Mouse (Mus musculus) neural tube, embryonic 14.5 days (tissue): ENCODE data around the gene Eefsec. TPM values are rescaled to one million over a fixed set of nuclear protein-coding genes. Genes with fewer than 3 reads are reported as not detected.

ENCODE experiments used
- ATAC-seq: fragments of 200-750 bp; cut with Nextera tagmentation; 2 replicates; pipeline ENCODE4 v1.8.0; 2017; ENCODE audit warnings: low read depth, mild to moderate bottlenecking, moderate TSS enrichment, moderate library complexity
- H3K27ac ChIP-seq: fragments of 300-500 bp; sonication (generic); 2 replicates; pipeline ENCODE4 v1.5.1; 2014; ENCODE audit warnings: low read depth, mild to moderate bottlenecking, control low read depth, low read length, moderate library complexity, mixed read lengths
- H3K27me3 ChIP-seq: fragments of 300-500 bp; sonication (generic); 2 replicates; pipeline ENCODE4 v1.6.1; 2014; ENCODE audit warnings: low read length; ENCODE audit not compliant: control insufficient read depth, insufficient read depth
- H3K36me3 ChIP-seq: fragments of 300-500 bp; sonication (generic); 2 replicates; pipeline ENCODE4 v1.6.1; 2014; ENCODE audit warnings: low read length, mixed read lengths; ENCODE audit not compliant: control insufficient read depth, insufficient read depth
- H3K4me1 ChIP-seq: fragments of 300-500 bp; sonication (generic); 2 replicates; pipeline ENCODE4 v1.6.1; 2014; ENCODE audit warnings: low read length; ENCODE audit not compliant: control insufficient read depth, insufficient read depth
- H3K4me2 ChIP-seq: fragments of 300-500 bp; sonication (generic); 2 replicates; pipeline ENCODE4 v1.6.1; 2014; ENCODE audit warnings: mild to moderate bottlenecking, low read depth, low read length, control low read depth
- H3K4me3 ChIP-seq: fragments of 300-500 bp; sonication (generic); 2 replicates; pipeline ENCODE4 v1.5.1; 2014; ENCODE audit warnings: low read depth, low read length, control low read depth, mixed read lengths
- H3K9ac ChIP-seq: fragments of 300-500 bp; sonication (generic); replicated peaks from 2 replicates; pipeline ENCODE4 v1.6.1; 2014; ENCODE audit warnings: low read depth, mild to moderate bottlenecking, control low read depth, low read length, mixed read lengths
- H3K9me3 ChIP-seq: fragments of 300-500 bp; sonication (generic); 2 replicates; pipeline ENCODE4 v1.6.1; 2016; ENCODE audit warnings: low read length; ENCODE audit not compliant: control insufficient read depth
- WGBS: fragments of 180-500 bp; shearing (Covaris S2); extraction: QIAGEN DNeasy Blood & Tissue Kit; methylation state at CpG from one replicate; pipeline ENCODE4 v1.1.7; 2014; 5-methylcytosine and 5-hydroxymethylcytosine counted together
- polyA plus RNA-seq: library from polyadenylated mRNA; unstranded; fragments of >200 nt; fragmentation: Nextera tagmentation; extraction: Ambion mirVana; gene quantifications from 2 replicates; pipeline ENCODE4 v1.2.1, GENCODE M21; 2014

Gene Eefsec
- polyA plus RNA-seq: 27.8 and 30.2 TPM in 2 replicates

GRCm38 (mm10) chr6:88446063-88447002 is at the start of gene Eefsec:
Gene Eefsec (minus strand): TSS chr6:88446539.
- Histone ChIP-seq H3K4me3 (peak within 1 kb of the TSS; percentile 70), H3K4me1 (peaks cover 6% of the 10 kb centered on the region; the same call in 1 of the 2 replicates), H3K9me3 (no peaks in the 10 kb centered on the region), H3K27me3 (no peaks in the 10 kb centered on the region), H3K27ac (peak within 1 kb of the TSS; percentile 23; the same call in 1 of the 2 replicates), H3K9ac (peak within 1 kb of the TSS; percentile 87), H3K36me3 (no peaks in the 10 kb centered on the region), H3K4me2 (peak within 1 kb of the TSS; percentile 57)
- WGBS: under 1% methylated on average over 72 of the region's 72 CpGs
- ATAC-seq: peak; percentile 95

- H3K4me2 ChIP-seq: no peak overlapping the region
- no peak overlapping the region for H3K4me3 ChIP-seq
- H3K27me3 ChIP-seq: no peaks in the 10 kb centered on the region
- H3K4me1 ChIP-seq: no peaks in the 10 kb centered on the region
- peaks cover 19% of the 10 kb centered on the region; the same call in 1 of the 2 replicates for H3K36me3 ChIP-seq
- no peak overlapping the region for H3K9ac ChIP-seq
- no peak for ATAC-seq
- 88% methylated on average over 6 of the region's 6 CpGs for WGBS
- no peak overlapping the region for H3K27ac ChIP-seq
- no peaks in the 10 kb centered on the region for H3K9me3 ChIP-seq
Observed at GRCm38 (mm10) chr6:88493712-88494111, 47.4 kb upstream of the Eefsec start.

- Histone ChIP-seq H3K36me3 (peaks cover 19% of the 10 kb centered on the region; the same call in 1 of the 2 replicates), H3K4me2 (no peak overlapping the region), H3K4me1 (no peaks in the 10 kb centered on the region), H3K9me3 (no peaks in the 10 kb centered on the region), H3K27me3 (no peaks in the 10 kb centered on the region), H3K4me3 (no peak overlapping the region), H3K9ac (no peak overlapping the region), H3K27ac (no peak overlapping the region)
- WGBS: 86% methylated on average over 12 of the region's 12 CpGs
- no peak for ATAC-seq
Observed at GRCm38 (mm10) chr6:88490629-88491354, 44.5 kb upstream of the Eefsec start.

- H3K4me3 ChIP-seq: no peak overlapping the region
- H3K4me1 ChIP-seq: no peaks in the 10 kb centered on the region
- no peaks in the 10 kb centered on the region for H3K9me3 ChIP-seq
- H3K4me2 ChIP-seq: no peak overlapping the region
- no peak overlapping the region for H3K9ac ChIP-seq
- H3K27me3 ChIP-seq: no peaks in the 10 kb centered on the region
- 91% methylated on average over 6 of the region's 6 CpGs for WGBS
- H3K27ac ChIP-seq: no peak overlapping the region
- H3K36me3 ChIP-seq: peaks cover 26% of the 10 kb centered on the region; the same call in 1 of the 2 replicates
- no peak for ATAC-seq
Observed at GRCm38 (mm10) chr6:88489834-88490233, 43.5 kb upstream of the Eefsec start.

- no peaks in the 10 kb centered on the region for H3K9me3 ChIP-seq
- no peak overlapping the region for H3K4me3 ChIP-seq
- H3K27me3 ChIP-seq: no peaks in the 10 kb centered on the region
- no peak overlapping the region for H3K27ac ChIP-seq
- no peak for ATAC-seq
- H3K4me1 ChIP-seq: no peaks in the 10 kb centered on the region
- H3K9ac ChIP-seq: no peak overlapping the region
- peaks cover 32% of the 10 kb centered on the region for H3K36me3 ChIP-seq
- 89% methylated on average over 7 of the region's 7 CpGs for WGBS
- H3K4me2 ChIP-seq: no peak overlapping the region
Observed at GRCm38 (mm10) chr6:88489026-88489425, 42.7 kb upstream of the Eefsec start.

GRCm38 (mm10) chr6:88486893-88487292 is 40.6 kb upstream of the Eefsec start:
- no peak overlapping the region for H3K4me2 ChIP-seq
- H3K27me3 ChIP-seq: no peaks in the 10 kb centered on the region
- H3K27ac ChIP-seq: no peak overlapping the region
- ATAC-seq: peak; percentile 63
- WGBS: 78% methylated on average over 8 of the region's 8 CpGs
- no peaks in the 10 kb centered on the region for H3K9me3 ChIP-seq
- H3K4me3 ChIP-seq: no peak overlapping the region
- H3K36me3 ChIP-seq: peaks cover 35% of the 10 kb centered on the region
- no peaks in the 10 kb centered on the region for H3K4me1 ChIP-seq
- no peak overlapping the region for H3K9ac ChIP-seq

GRCm38 (mm10) chr6:88485378-88485777 is 39.0 kb upstream of the Eefsec start:
- no peak for ATAC-seq
- H3K36me3 ChIP-seq: peaks cover 32% of the 10 kb centered on the region

GRCm38 (mm10) chr6:88483913-88484312 is 37.6 kb upstream of the Eefsec start:
- Histone ChIP-seq H3K27ac (no peak overlapping the region), H3K27me3 (no peaks in the 10 kb centered on the region), H3K4me1 (no peaks in the 10 kb centered on the region), H3K9ac (no peak overlapping the region), H3K36me3 (peaks cover 44% of the 10 kb centered on the region), H3K9me3 (no peaks in the 10 kb centered on the region), H3K4me2 (no peak overlapping the region), H3K4me3 (no peak overlapping the region)
- ATAC-seq: no peak

More at GRCm38 (mm10) chr6:88485378-88485777, 39.0 kb upstream of the Eefsec start:
- Histone ChIP-seq H3K9me3 (no peaks in the 10 kb centered on the region), H3K27ac (no peak overlapping the region), H3K27me3 (no peaks in the 10 kb centered on the region), H3K4me2 (no peak overlapping the region), H3K9ac (no peak overlapping the region), H3K4me3 (no peak overlapping the region), H3K4me1 (no peaks in the 10 kb centered on the region)
- 89% methylated on average over 6 of the region's 6 CpGs for WGBS

GRCm38 (mm10) chr6:88483111-88483510 is 36.8 kb upstream of the Eefsec start:
- no peak overlapping the region for H3K4me2 ChIP-seq
- no peak overlapping the region for H3K27ac ChIP-seq
- H3K4me1 ChIP-seq: no peaks in the 10 kb centered on the region
- no peaks in the 10 kb centered on the region for H3K9me3 ChIP-seq
- no peak overlapping the region for H3K9ac ChIP-seq
- 39% methylated on average over 7 of the region's 7 CpGs for WGBS
- peaks cover 41% of the 10 kb centered on the region for H3K36me3 ChIP-seq
- H3K4me3 ChIP-seq: no peak overlapping the region
- no peaks in the 10 kb centered on the region for H3K27me3 ChIP-seq
- no peak for ATAC-seq
